Comparison of ENCODE assay signal across 8 mouse cellular contexts in the genomic region with DNA sequence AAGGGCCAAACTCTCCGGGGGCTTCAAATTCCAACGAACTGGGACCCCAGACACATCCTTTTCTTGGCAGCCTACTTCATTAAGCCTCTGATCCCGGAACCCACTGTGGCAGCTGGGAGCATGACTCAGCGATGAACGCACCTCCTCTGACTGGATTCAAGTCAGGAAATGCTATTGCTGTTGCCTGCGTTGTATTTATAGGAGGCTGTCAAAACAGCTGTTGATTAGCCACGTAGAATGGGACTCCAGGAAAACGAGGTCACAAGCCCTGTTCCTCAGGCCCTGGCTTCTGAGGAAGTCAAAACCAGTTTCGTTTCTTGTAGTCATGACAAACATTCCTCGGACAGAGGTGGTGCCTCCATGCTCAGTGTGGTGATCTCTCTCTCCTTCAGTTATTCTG.
DNase-seq lines count a peak whose midpoint lies in the region; TF ChIP-seq lines count a peak whose summit lies in the region.

No protein-coding gene starts in this region.

- no peak for TF ChIP-seq CTCF in kidney, adult 2 months (conservative IDR thresholded peaks at IDR 0.05; ENCODE audit: insufficient read depth, insufficient read length, low read depth, low read length)

- H3K4me3 ChIP-seq in kidney, adult 2 months (ENCODE audit: insufficient read depth, low read depth, low read length): no peak overlapping the region
- H3K4me3 ChIP-seq in macrophage (ENCODE audit: inconsistent target): no peak overlapping the region

- H3K27ac ChIP-seq in kidney, adult 2 months (ENCODE audit: insufficient read depth, low read depth, low read length): no peak overlapping the region
- H3K27ac ChIP-seq in macrophage: peak overlapping the region; percentile 71

- H3K79me2 ChIP-seq in macrophage (ENCODE audit: inconsistent target): no peaks in the 10 kb centered on the region

- WGBS in kidney, adult 2 months: 38% methylated on average over 10 of the region's 10 CpGs
- WGBS in macrophage (ENCODE audit: missing documents): under 1% methylated on average over 10 of the region's 10 CpGs

- no peaks in the 10 kb centered on the region for H3K36me3 ChIP-seq in kidney, adult 2 months (ENCODE audit: control insufficient read depth, insufficient read depth, low read length)
- H3K36me3 ChIP-seq in macrophage (ENCODE audit: inconsistent target): no peaks in the 10 kb centered on the region

- DNase-seq in adrenal gland, adult 2 months: peak; percentile 70
- DNase-seq in adrenal gland, postnatal 4 days (ENCODE audit: low spot score in 2 of 2): no peak
- peak; percentile 42 for DNase-seq in urinary bladder, postnatal 14 days (ENCODE audit: low spot score)
- no peak for DNase-seq in urinary bladder, adult 18-20 months (ENCODE audit: low spot score in 2 of 2)
- peak; percentile 69 for DNase-seq in kidney, adult 2 months
- no peak for DNase-seq in spleen, adult 18-20 months
- no peak for DNase-seq in thymus, adult 18-20 months

- H3K4me1 ChIP-seq in kidney, adult 2 months (ENCODE audit: control insufficient read depth, insufficient read depth, low read length): no peaks in the 10 kb centered on the region

- H3K27me3 ChIP-seq in kidney, adult 2 months (replicated peaks; ENCODE audit: control insufficient read depth, insufficient read depth, low read length): no peaks in the 10 kb centered on the region

- TF ChIP-seq POLR2A in kidney, adult 2 months (IDR thresholded peaks at IDR 0.05; ENCODE audit: low read depth, low read length): no peak

Comparison
In these comparisons a context has a peak if more than half of its experiments do, and no peak if none do; other contexts are left out.
1. DNase-seq: peak in adrenal gland, adult 2 months (single experiment), urinary bladder, postnatal 14 days (single experiment) and kidney, adult 2 months (single experiment); none in adrenal gland, postnatal 4 days (0 of 2), urinary bladder, adult 18-20 months (0 of 2), spleen, adult 18-20 months (0 of 2) and thymus, adult 18-20 months (0 of 2).